Mouse (Mus musculus): Measurements from ENCODE around the gene Mbnl1. TPM values are rescaled to one million over a fixed set of nuclear protein-coding genes. Genes with fewer than 3 reads are reported as not detected.
"Not testable (repeated sequence)": the region's sequence is repeated elsewhere in the genome, so short reads cannot be mapped to it uniquely, and the experiment has no call there.

Mbnl1 gene
- total and polyA plus RNA-seq, 3 experiments: 55.8 to 237 (median 215) TPM

- Histone ChIP-seq H3K27ac (no peak overlapping the region), H3K36me3 (ENCODE audit: control insufficient read depth, insufficient read depth, low read length) (no peaks in the 10 kb centered on the region), H3K27me3 (ENCODE audit: control insufficient read depth, insufficient read depth, low read length) (no peaks in the 10 kb centered on the region), H3K4me3 (no peak overlapping the region), H3K79me2 (replicated peaks; ENCODE audit: control insufficient read depth, insufficient read depth, low read length) (no peaks in the 10 kb centered on the region; the same call in 1 of the 2 replicates), H3K9ac (ENCODE audit: low read depth, low read length) (no peak overlapping the region), H3K4me1 (ENCODE audit: control insufficient read depth, insufficient read depth, low read length) (no peaks in the 10 kb centered on the region)
- no peak for DNase-seq
- intact Hi-C loops (cut with DNase I): loop anchor here (10.0 kb wide), 1 partner anchor 609 kb away; no protein-coding TSS in a partner anchor
- TF ChIP-seq EP300 (IDR thresholded peaks at IDR 0.05; ENCODE audit: insufficient read depth, low read depth, low read length): no peak
- no peak for TF ChIP-seq CTCF (IDR thresholded peaks at IDR 0.05)
- no peak for TF ChIP-seq POLR2A (IDR thresholded peaks at IDR 0.05; ENCODE audit: insufficient read depth, low read depth, low read length)
Observed at GRCm38 (mm10) chr3:60483305-60483704, 10.7 kb downstream of the Mbnl1 start.

DNA sequence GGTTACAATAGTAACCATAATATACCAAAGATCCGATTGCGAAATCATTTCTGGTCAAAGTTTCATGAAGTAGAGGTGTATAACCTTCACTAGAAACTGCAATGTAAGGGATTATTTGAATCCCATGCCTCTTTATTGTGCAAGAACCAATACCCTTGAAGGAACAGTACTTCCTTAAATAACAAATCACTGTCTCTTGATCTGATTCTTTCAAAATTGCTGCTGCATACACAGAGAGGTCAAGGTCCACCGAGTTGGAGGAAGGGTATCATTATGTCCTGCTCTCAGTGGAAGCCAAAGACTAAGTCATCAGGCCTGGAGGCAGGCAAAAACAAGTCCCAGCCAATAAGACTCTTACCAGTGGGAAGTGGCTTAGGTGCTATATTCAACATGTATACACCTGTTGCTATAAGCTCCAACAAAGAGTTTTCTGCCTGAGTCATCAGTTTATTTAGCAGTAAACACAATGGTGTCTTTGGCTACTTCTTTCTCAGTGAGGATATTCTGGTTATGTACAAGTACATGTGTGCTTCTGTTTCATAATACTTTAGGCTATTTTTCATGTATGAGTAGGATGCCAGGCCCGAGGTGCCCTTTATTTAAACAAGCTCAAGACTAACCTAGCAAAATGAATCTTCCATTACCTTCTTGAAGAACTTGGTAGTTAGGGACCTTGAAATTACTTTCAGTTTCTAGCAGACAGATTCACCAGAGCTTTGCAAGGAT is 13.5 kb downstream of the Mbnl1 start:
- H3K4me1 ChIP-seq (ENCODE audit: control insufficient read depth, insufficient read depth, low read length): no peaks in the 10 kb centered on the region
- no peak for TF ChIP-seq CTCF (IDR thresholded peaks at IDR 0.05)
- TF ChIP-seq EP300 (IDR thresholded peaks at IDR 0.05; ENCODE audit: insufficient read depth, low read depth, low read length): no peak
- no peak for TF ChIP-seq POLR2A (IDR thresholded peaks at IDR 0.05; ENCODE audit: insufficient read depth, low read depth, low read length)
- intact Hi-C loops (cut with DNase I): loop anchor here (10.0 kb wide), 1 partner anchor 611 kb away; no protein-coding TSS in a partner anchor
- H3K27me3 ChIP-seq (ENCODE audit: control insufficient read depth, insufficient read depth, low read length): no peaks in the 10 kb centered on the region
- no peak overlapping the region for H3K9ac ChIP-seq (ENCODE audit: low read depth, low read length)
- DNase-seq: no peak
- H3K79me2 ChIP-seq (replicated peaks; ENCODE audit: control insufficient read depth, insufficient read depth, low read length): no peaks in the 10 kb centered on the region; the same call in 1 of the 2 replicates
- H3K36me3 ChIP-seq (ENCODE audit: control insufficient read depth, insufficient read depth, low read length): no peaks in the 10 kb centered on the region
- no peak overlapping the region for H3K27ac ChIP-seq
- WGBS: 84% methylated on average over 4 of the region's 4 CpGs
- no peak overlapping the region for H3K4me3 ChIP-seq

- intact Hi-C loops (cut with DNase I): loop anchor here (10.0 kb wide), 1 partner anchor 612 kb away; no protein-coding TSS in a partner anchor
- TF ChIP-seq EP300 (IDR thresholded peaks at IDR 0.05; ENCODE audit: insufficient read depth, low read depth, low read length) (no peak), POLR2A (IDR thresholded peaks at IDR 0.05; ENCODE audit: insufficient read depth, low read depth, low read length) (no peak), CTCF (IDR thresholded peaks at IDR 0.05) (no peak)
- 69% methylated on average over 3 of the region's 3 CpGs for WGBS
Observed at GRCm38 (mm10) chr3:60486713-60487170, 14.1 kb downstream of the Mbnl1 start.

GRCm38 (mm10) chr3:60489509-60489908 is 16.9 kb downstream of the Mbnl1 start:
- no peak for DNase-seq
- intact Hi-C loops (cut with DNase I): loop anchor here (10.0 kb wide), 1 partner anchor 615 kb away; no protein-coding TSS in a partner anchor
- H3K79me2 ChIP-seq (replicated peaks; ENCODE audit: control insufficient read depth, insufficient read depth, low read length): no peaks in the 10 kb centered on the region; the same call in 1 of the 2 replicates
- H3K9ac ChIP-seq (ENCODE audit: low read depth, low read length): no peak overlapping the region
- no peaks in the 10 kb centered on the region for H3K4me1 ChIP-seq (ENCODE audit: control insufficient read depth, insufficient read depth, low read length)
- TF ChIP-seq POLR2A (IDR thresholded peaks at IDR 0.05; ENCODE audit: insufficient read depth, low read depth, low read length) (no peak), EP300 (IDR thresholded peaks at IDR 0.05; ENCODE audit: insufficient read depth, low read depth, low read length) (no peak), CTCF (IDR thresholded peaks at IDR 0.05) (no peak)
- H3K36me3 ChIP-seq (ENCODE audit: control insufficient read depth, insufficient read depth, low read length): no peaks in the 10 kb centered on the region
- no peak overlapping the region for H3K4me3 ChIP-seq
- H3K27me3 ChIP-seq (ENCODE audit: control insufficient read depth, insufficient read depth, low read length): no peaks in the 10 kb centered on the region
- H3K27ac ChIP-seq: no peak overlapping the region
- WGBS: 91% methylated on average over 6 of the region's 6 CpGs

More at GRCm38 (mm10) chr3:60486713-60487170, 14.1 kb downstream of the Mbnl1 start:
- Histone ChIP-seq H3K4me3 (no peak overlapping the region), H3K27me3 (ENCODE audit: control insufficient read depth, insufficient read depth, low read length) (no peaks in the 10 kb centered on the region), H3K27ac (no peak overlapping the region), H3K79me2 (replicated peaks; ENCODE audit: control insufficient read depth, insufficient read depth, low read length) (no peaks in the 10 kb centered on the region; the same call in 1 of the 2 replicates), H3K9ac (ENCODE audit: low read depth, low read length) (no peak overlapping the region), H3K36me3 (ENCODE audit: control insufficient read depth, insufficient read depth, low read length) (no peaks in the 10 kb centered on the region), H3K4me1 (ENCODE audit: control insufficient read depth, insufficient read depth, low read length) (no peaks in the 10 kb centered on the region)
- no peak for DNase-seq

GRCm38 (mm10) chr3:60494774-60495535 is 22.3 kb downstream of the Mbnl1 start:
- DNase-seq; H3K36me3 ChIP-seq (ENCODE audit: control insufficient read depth, insufficient read depth, low read length); H3K79me2 ChIP-seq (replicated peaks; ENCODE audit: control insufficient read depth, insufficient read depth, low read length); H3K4me3 ChIP-seq; H3K9ac ChIP-seq (ENCODE audit: low read depth, low read length); H3K27me3 ChIP-seq (ENCODE audit: control insufficient read depth, insufficient read depth, low read length); intact Hi-C loops (cut with DNase I): not testable (repeated sequence)
- peak; percentile 10; the same call in 1 of the 2 replicates for TF ChIP-seq CTCF (IDR thresholded peaks at IDR 0.05)
- Histone ChIP-seq H3K4me1 (ENCODE audit: control insufficient read depth, insufficient read depth, low read length) (peaks cover 10% of the 10 kb centered on the region), H3K27ac (peak overlapping the region; percentile 47; the same call in 1 of the 2 replicates)
- WGBS: 48% methylated on average over 9 of the region's 16 CpGs

All from heart, adult 2 months (tissue).